Mouse (Mus musculus) right cerebral cortex, adult 2 months (tissue): ENCODE measurements around the gene Vps37b.

Experiments used
- DNase-seq, 2 experiments: peaks; one replicate each; pipeline ENCODE4 v3.0.0; 2021 to 2022; ENCODE audit warnings: low spot score in 2 of 2

Gene Vps37b

GRCm38 (mm10) chr5:124002876-124003275 lies 29.2 kb downstream of the Vps37b start:
- no peak for DNase-seq

- no peak for DNase-seq
Measured at GRCm38 (mm10) chr5:124001274-124001673, 30.8 kb downstream of the Vps37b start.

DNA sequence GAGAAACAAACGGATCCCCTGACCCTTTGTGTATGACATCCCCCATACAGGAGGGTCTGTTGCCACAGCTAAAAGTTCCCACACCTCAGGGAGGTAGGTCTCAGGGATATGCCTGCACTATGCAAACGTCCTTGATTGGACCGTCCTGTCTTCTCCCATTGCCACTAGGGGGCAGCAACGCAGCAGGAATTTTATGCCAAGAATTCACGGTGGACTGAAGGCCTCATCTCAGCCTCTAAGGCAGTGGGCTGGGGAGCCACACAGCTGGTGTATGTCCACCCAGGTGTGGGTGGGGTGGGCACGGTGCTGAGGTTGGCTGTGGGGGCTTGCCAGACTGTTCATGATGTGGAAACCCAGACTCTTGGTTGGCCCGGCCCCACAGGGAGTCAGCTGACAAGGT lies 31.2 kb downstream of the Vps37b start:
- DNase-seq: peak; percentile 97

GRCm38 (mm10) chr5:123998370-123998769 lies 33.7 kb downstream of the Vps37b start:
- no peak for DNase-seq

DNA sequence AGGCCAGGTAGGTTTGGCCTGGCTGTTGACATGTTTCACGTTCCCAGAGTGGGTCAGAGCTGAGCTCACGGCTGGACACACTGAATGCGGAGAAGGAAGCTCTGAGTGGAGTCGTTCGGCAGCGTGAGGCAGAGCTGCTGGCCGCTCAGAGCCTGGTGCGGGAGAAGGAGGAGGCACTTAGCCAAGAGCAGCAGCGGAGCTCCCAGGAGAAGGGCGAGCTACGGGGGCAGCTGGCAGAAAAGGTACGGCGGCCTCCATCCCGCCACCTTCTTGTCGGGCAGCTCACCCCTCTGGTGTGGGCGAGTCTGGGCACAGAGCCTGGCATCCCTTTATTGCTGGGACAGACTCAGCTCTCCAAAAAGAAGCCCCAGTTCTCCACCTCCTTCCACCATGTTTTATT lies 34.3 kb downstream of the Vps37b start:
- peak in 1 of 2 experiments; percentile 60 for DNase-seq

DNA sequence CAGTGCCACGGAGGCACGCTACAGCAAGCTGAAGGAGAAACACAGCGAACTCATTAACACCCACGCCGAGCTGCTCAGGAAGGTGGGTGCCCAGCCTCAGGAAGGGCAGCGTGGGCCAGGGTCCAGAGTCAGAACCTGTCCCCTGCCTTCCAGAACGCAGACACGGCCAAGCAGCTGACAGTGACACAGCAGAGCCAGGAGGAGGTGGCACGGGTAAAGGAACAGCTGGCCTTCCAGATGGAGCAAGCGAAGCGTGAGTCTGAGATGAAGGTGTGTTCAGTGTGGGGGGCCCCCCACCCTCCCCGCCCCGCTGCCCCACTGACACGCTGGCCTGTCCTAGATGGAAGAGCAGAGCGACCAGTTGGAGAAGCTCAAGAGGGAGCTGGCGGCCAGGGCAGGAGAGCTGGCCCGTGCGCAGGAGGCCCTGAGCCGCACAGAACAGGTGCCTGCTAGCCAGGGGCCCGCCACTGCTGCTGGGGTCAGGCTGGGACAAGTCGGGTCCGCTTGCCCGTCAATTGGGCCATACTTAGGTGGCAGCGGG lies 34.8 kb downstream of the Vps37b start:
- no peak for DNase-seq

DNA sequence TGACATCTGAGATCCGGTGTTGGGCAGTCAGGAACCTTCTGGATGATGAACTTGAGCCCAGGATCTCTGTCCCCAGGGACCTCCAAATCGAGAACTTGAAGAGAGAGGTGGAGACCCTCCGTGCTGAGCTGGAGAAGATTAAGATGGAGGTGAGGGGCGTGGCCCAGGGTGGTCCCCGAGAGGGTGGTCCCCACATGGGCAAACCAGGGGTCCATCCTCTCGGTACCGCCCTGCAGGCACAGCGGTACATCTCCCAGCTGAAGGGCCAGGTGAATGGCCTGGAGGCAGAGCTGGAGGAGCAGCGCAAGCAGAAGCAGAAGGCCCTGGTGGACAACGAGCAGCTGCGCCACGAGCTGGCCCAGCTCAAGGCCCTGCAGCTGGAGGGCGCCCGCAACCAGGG lies 35.4 kb downstream of the Vps37b start:
- no peak for DNase-seq

- no peak for DNase-seq
Measured at GRCm38 (mm10) chr5:123996194-123996593, 35.9 kb downstream of the Vps37b start.

GRCm38 (mm10) chr5:123995388-123995787 lies 36.7 kb downstream of the Vps37b start:
- DNase-seq: no peak

- DNase-seq: no peak
Measured at GRCm38 (mm10) chr5:123994468-123994867, 37.6 kb downstream of the Vps37b start.

- DNase-seq: peak in 1 of 2 experiments; percentile 76
Measured at GRCm38 (mm10) chr5:123993263-123994036, 38.6 kb downstream of the Vps37b start.

DNA sequence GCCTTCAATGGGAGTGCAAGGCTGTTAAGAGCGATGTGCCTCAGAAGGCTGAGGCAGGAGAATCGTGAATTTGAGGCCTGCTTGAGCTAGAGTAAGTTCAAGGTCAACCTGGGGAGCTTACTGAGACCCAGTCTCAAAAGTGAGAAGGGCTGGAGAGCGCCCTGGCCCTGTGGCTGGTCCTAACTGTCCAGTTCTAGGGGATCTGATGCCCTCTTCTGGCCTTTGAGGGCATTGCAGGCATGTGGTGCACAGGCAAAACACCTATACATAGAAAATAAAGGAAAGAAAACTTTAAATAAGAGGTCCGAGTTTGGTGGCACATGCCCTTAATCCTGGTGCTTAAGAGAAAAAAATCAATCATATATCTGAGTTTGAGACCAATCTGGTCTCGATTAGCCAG lies 39.3 kb downstream of the Vps37b start:
- peak; percentile 90 to 92 for DNase-seq

- no peak for DNase-seq
Measured at GRCm38 (mm10) chr5:123992193-123992637, 39.9 kb downstream of the Vps37b start.

GRCm38 (mm10) chr5:123991321-123991720 lies 40.7 kb downstream of the Vps37b start:
- no peak for DNase-seq

DNA sequence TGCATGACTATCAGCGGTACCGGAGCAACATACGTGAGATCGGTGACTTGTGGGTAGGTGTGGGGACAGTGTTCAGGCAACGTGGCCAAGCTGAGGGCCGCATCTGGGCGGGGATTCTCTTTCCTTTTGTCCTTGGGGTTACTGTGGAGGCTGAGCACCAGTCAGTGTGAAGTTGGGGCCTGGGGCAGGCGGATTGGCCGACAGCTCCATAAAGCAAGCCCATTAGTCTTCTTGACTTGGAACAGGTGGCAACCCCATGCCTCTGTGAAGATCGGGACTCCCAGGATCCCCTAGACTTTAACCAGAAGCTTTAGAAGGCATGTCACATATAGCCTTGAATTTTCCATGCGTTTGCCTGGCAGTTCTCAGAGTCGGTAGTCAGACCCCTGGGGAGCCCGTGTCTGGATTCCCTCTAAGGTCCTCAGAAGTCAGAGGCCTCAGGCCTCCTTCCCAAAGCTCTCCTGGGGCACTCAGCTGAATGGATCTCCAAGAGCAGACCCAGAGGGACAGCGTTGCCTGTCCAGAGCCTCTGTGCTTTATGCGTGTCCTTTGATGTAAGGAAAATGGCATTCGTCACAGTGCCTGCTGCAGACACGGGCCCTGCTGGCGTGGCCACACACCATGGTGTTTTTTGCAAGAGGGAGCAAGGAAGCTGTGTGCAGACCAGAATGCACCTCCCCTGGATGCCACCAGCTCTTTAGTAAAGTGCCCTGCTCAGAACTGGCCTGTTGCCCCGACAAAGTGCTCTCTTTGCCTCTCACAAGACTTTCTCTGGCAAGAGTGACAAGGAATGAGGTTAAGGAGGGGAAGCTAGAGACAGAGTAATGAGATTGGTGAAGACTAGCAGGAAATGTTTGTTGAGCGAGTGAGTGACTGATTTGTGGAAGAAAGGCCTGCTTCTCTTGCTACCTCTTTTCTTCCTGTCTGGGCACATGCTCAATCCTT lies 41.9 kb downstream of the Vps37b start:
- DNase-seq: no peak

- DNase-seq: no peak
Measured at GRCm38 (mm10) chr5:123987511-123987910, 44.6 kb downstream of the Vps37b start.

- no peak for DNase-seq
Measured at GRCm38 (mm10) chr5:123986925-123987324, 45.1 kb downstream of the Vps37b start.

DNA sequence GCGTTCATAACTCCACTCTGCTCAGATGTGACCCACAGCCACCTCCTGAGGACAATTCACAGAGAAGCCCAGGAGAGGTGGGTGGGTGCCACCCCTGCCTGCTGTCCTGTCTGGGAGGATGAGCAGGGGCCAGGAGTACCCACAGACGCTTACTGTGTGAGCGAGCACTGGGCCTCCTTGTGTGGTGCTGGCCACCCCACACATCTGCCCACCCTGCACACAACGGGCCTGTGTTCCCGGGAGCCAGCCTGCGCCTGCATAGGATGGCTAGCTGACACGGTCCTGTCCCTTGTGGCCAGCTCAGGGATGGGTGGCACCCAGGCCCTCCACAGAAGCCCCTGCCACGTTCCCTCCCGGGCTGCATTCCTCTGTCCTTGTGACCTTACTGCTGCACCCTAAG lies 46.6 kb downstream of the Vps37b start:
- no peak for DNase-seq

DNA sequence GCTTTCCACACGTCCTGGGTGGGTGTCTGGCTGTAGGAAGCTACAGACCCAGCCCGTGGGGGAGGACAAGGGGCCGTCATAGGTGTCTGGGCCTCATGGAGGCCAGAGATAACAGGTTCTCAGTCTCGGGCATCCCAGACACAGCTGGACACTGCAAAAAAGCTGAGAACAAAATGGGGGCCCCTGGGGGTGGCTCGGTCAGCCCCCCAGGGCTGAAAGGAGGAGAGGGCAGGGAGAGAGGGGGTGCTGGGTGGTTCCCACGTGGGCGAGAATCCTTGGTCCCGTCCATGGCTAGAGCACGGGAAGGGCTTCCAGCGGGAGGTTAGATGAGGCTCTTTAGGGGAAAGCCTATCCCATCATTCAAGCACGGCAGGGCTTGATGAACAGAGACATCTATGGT lies 49.2 kb downstream of the Vps37b start:
- no peak for DNase-seq

- no peak for DNase-seq
Measured at GRCm38 (mm10) chr5:123981250-123981554, 50.9 kb downstream of the Vps37b start.

- DNase-seq: no peak
Measured at GRCm38 (mm10) chr5:123980521-123981249, 51.4 kb downstream of the Vps37b start.

GRCm38 (mm10) chr5:123979980-123980369 lies 52.1 kb downstream of the Vps37b start:
- DNase-seq: no peak
